In the genomic region with DNA sequence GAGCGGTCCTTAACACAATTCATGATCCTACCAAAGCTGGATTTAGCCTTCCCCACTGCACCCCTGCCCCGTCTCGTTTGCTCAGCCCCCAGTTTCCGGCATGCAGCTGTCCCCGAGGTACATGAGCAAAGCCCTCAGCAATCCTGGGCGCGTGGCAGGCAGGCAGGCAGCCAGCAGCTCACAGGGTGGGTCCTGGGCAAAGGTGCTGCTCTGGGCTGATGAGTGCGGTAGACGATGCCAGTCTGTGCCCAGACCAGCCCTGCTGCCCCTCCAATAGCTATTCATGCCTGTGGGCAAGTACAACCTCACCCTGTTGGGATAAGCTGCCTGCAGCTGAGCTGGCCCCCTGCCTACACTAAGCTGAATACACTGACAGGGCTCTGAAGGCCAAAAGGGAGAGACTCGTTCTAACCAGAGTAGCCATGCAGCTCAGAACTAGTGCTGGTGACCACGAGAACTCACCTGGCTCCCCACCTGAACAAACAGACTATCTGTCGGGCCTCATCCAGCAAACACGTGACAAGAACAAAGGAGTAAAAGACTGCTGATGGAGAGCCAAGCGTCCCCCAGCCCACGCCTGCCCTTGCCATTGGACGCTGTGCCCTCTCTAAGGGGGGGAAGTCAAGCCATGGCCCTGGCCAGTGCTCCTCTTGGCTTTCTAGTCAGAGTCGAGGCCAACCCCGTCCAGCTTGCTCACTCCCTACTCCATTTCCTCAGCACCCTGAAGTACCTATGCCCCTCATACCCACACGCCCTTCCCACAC, we compare ENCODE assay signal across 10 mouse cellular contexts. TPM values are rescaled to one million over a fixed set of nuclear protein-coding genes. Genes with fewer than 3 reads are reported as not detected.
DNase-seq lines count a peak whose midpoint lies in the region; ATAC-seq and TF ChIP-seq lines count a peak whose summit lies in the region.
"Had no signal": no experiment of that assay in that cellular context is flagged by ENCODE, and none has a peak within 500 bp of the region (broad histone marks: within the 10 kb centered on the region; RNA-seq: fewer than 3 reads in every experiment).

No protein-coding gene starts in this region.

- peak overlapping the region; percentile 39 for H3K9ac ChIP-seq in hindbrain, embryonic 13.5 days
- no peak overlapping the region for H3K9ac ChIP-seq in hindbrain, postnatal 0 days (replicated peaks; ENCODE audit: low read length)
- H3K9ac ChIP-seq in forebrain, embryonic 16.5 days (replicated peaks; ENCODE audit: low read depth, low read length) = no peak overlapping the region
- H3K9ac ChIP-seq: liver, embryonic 15.5 days had no signal

- H3K27me3 ChIP-seq in hindbrain, embryonic 13.5 days = no peaks in the 10 kb centered on the region
- no peaks in the 10 kb centered on the region for H3K27me3 ChIP-seq in hindbrain, postnatal 0 days (ENCODE audit: insufficient read depth, low read length)
- H3K27me3 ChIP-seq in forebrain, embryonic 16.5 days (replicated peaks; ENCODE audit: control insufficient read depth, insufficient read depth, low read length) = no peaks in the 10 kb centered on the region
- H3K27me3 ChIP-seq: liver, embryonic 15.5 days had no signal

- H3K27ac ChIP-seq in hindbrain, embryonic 13.5 days = no peak overlapping the region
- H3K27ac ChIP-seq in hindbrain, postnatal 0 days = no peak overlapping the region
- peak overlapping the region; percentile 78 for H3K27ac ChIP-seq in gastrocnemius, adult 2 months
- H3K27ac ChIP-seq in forebrain, embryonic 16.5 days (ENCODE audit: low read length) = no peak overlapping the region
- H3K27ac ChIP-seq: kidney, postnatal 0 days; liver, embryonic 15.5 days had no signal

- ATAC-seq in hindbrain, embryonic 13.5 days (ENCODE audit: low FRiP score) = no peak
- ATAC-seq in hindbrain, postnatal 0 days = no peak; the same call in 1 of the 2 replicates
- ATAC-seq in forebrain, embryonic 16.5 days = no peak

- no peaks in the 10 kb centered on the region for H3K9me3 ChIP-seq in hindbrain, embryonic 13.5 days
- H3K9me3 ChIP-seq in hindbrain, postnatal 0 days (ENCODE audit: low read length) = no peaks in the 10 kb centered on the region
- no peaks in the 10 kb centered on the region for H3K9me3 ChIP-seq in forebrain, embryonic 16.5 days (ENCODE audit: control insufficient read depth, low read length)
- H3K9me3 ChIP-seq: liver, embryonic 15.5 days had no signal

- H3K4me3 ChIP-seq in hindbrain, embryonic 13.5 days = no peak overlapping the region
- no peak overlapping the region for H3K4me3 ChIP-seq in hindbrain, postnatal 0 days (ENCODE audit: low read length)
- H3K4me3 ChIP-seq in gastrocnemius, adult 2 months = peak overlapping the region; percentile 43
- no peak overlapping the region for H3K4me3 ChIP-seq in forebrain, embryonic 16.5 days (replicated peaks; ENCODE audit: low read length)
- H3K4me3 ChIP-seq: liver, embryonic 15.5 days had no signal

- DNase-seq in hindbrain, postnatal 0 days (ENCODE audit: low spot score) = no peak
- peak; percentile 70 for DNase-seq in Muller cell, postnatal 12 days (ENCODE audit: inconsistent ontology term)
- peak; percentile 82 for DNase-seq in gastrocnemius, adult 2 months
- DNase-seq in kidney, postnatal 25 days = peak; percentile 58 to 85
- no peak for DNase-seq in liver
- DNase-seq in left cerebral cortex, adult 9 months (ENCODE audit: low spot score in 2 of 2) = no peak

- 0 out of 2 replicates have a peak, but pooled peaks cover 5% of the 10 kb centered on the region for H3K4me1 ChIP-seq in hindbrain, embryonic 13.5 days (replicated peaks)
- H3K4me1 ChIP-seq in hindbrain, postnatal 0 days (ENCODE audit: insufficient read depth, low read length) = no peaks in the 10 kb centered on the region
- 0 out of 2 replicates have a peak, but pooled peaks cover 2% of the 10 kb centered on the region for H3K4me1 ChIP-seq in forebrain, embryonic 16.5 days (replicated peaks; ENCODE audit: control insufficient read depth, insufficient read depth, low read length)

- intact Hi-C loops in gastrocnemius, adult 2 months (cut with DNase I) = loop anchor here (5.0 kb wide), 1 partner anchor 112 kb away; a partner anchor contains a TSS

- WGBS in hindbrain, embryonic 13.5 days = 87% methylated on average over 19 of the region's 19 CpGs
- WGBS in hindbrain, postnatal 0 days = 74% methylated on average over 19 of the region's 19 CpGs
- 86% methylated on average over 19 of the region's 19 CpGs for WGBS in forebrain, embryonic 16.5 days

- peaks cover 39% of the 10 kb centered on the region for H3K36me3 ChIP-seq in hindbrain, embryonic 13.5 days
- no peaks in the 10 kb centered on the region for H3K36me3 ChIP-seq in hindbrain, postnatal 0 days (ENCODE audit: insufficient read depth, low read length)
- no peaks in the 10 kb centered on the region for H3K36me3 ChIP-seq in forebrain, embryonic 16.5 days (ENCODE audit: control insufficient read depth, insufficient read depth)

- TF ChIP-seq CTCF in hindbrain, postnatal 0 days (IDR thresholded peaks at IDR 0.05; ENCODE audit: low read depth) = no peak
- no peak for TF ChIP-seq CTCF in gastrocnemius, adult 2 months (IDR thresholded peaks at IDR 0.05)

- no peak overlapping the region for H3K4me2 ChIP-seq in hindbrain, embryonic 13.5 days
- H3K4me2 ChIP-seq in hindbrain, postnatal 0 days (ENCODE audit: low read depth, low read length) = no peak overlapping the region
- H3K4me2 ChIP-seq in forebrain, embryonic 16.5 days (ENCODE audit: low read length) = no peak overlapping the region
- H3K4me2 ChIP-seq: liver, embryonic 15.5 days had no signal

RNA-seq across cellular contexts. Expression of a gene that starts 12.9 kb away (rescaled TPM):
- polyA plus RNA-seq in hindbrain, embryonic 13.5 days (2015; fragmentation: Nextera tagmentation; extraction: Ambion mirVana) = 28.6 and 33.8 TPM in 2 replicates
- 30.7 and 43.3 TPM in 2 replicates for total RNA-seq in hindbrain, postnatal 0 days (2014; rRNA removed)
- polyA plus RNA-seq in hindbrain, postnatal 0 days (2015; fragmentation: Nextera tagmentation; extraction: Ambion mirVana) = 19.5 and 19.9 TPM in 2 replicates
- total RNA-seq in gastrocnemius, adult 2 months (2021) = 10 to 100 TPM; 37.2 to 43.8 TPM
- 31.4 and 35.5 TPM in 2 replicates for polyA plus RNA-seq in forebrain, embryonic 16.5 days (2015; fragmentation: Nextera tagmentation; extraction: Ambion mirVana)

RNA-seq across cellular contexts. Expression of a gene that starts 16.6 kb away (rescaled TPM):
- 7.3 and 9.5 TPM in 2 replicates for polyA plus RNA-seq in hindbrain, embryonic 13.5 days (2015; fragmentation: Nextera tagmentation; extraction: Ambion mirVana)
- total RNA-seq in hindbrain, postnatal 0 days (2014; rRNA removed) = 48.2 and 54.5 TPM in 2 replicates
- 27.2 and 28.0 TPM in 2 replicates for polyA plus RNA-seq in hindbrain, postnatal 0 days (2015; fragmentation: Nextera tagmentation; extraction: Ambion mirVana)
- under 1 TPM in 1 of 2 experiments, not detected in 1; 0.14 TPM for total RNA-seq in gastrocnemius, adult 2 months (2021)
- polyA plus RNA-seq in forebrain, embryonic 16.5 days (2015; fragmentation: Nextera tagmentation; extraction: Ambion mirVana) = 9.6 and 12.6 TPM in 2 replicates
- polyA plus RNA-seq: liver, embryonic 15.5 days had no signal

RNA-seq across cellular contexts. Expression of a gene that starts 22.1 kb away (rescaled TPM):
- polyA plus RNA-seq in hindbrain, embryonic 13.5 days (2015; fragmentation: Nextera tagmentation; extraction: Ambion mirVana) = 87.5 and 90.8 TPM in 2 replicates
- 22.2 and 26.9 TPM in 2 replicates for total RNA-seq in hindbrain, postnatal 0 days (2014; rRNA removed)
- polyA plus RNA-seq in hindbrain, postnatal 0 days (2015; fragmentation: Nextera tagmentation; extraction: Ambion mirVana) = 78.7 and 85.4 TPM in 2 replicates
- total RNA-seq in gastrocnemius, adult 2 months (2021) = 10 to 100 TPM; 55.8 to 59.5 TPM
- polyA plus RNA-seq in forebrain, embryonic 16.5 days (2015; fragmentation: Nextera tagmentation; extraction: Ambion mirVana) = 88.5 and 91.6 TPM in 2 replicates

RNA-seq across cellular contexts. Expression of a gene that starts 22.1 kb away (rescaled TPM):
- 82.7 and 85.7 TPM in 2 replicates for polyA plus RNA-seq in hindbrain, embryonic 13.5 days (2015; fragmentation: Nextera tagmentation; extraction: Ambion mirVana)
- total RNA-seq in hindbrain, postnatal 0 days (2014; rRNA removed) = 45.9 and 61.1 TPM in 2 replicates
- polyA plus RNA-seq in hindbrain, postnatal 0 days (2015; fragmentation: Nextera tagmentation; extraction: Ambion mirVana) = 58.7 and 61.7 TPM in 2 replicates
- 10 to 100 TPM; 13.7 to 14.5 TPM for total RNA-seq in gastrocnemius, adult 2 months (2021)
- polyA plus RNA-seq in forebrain, embryonic 16.5 days (2015; fragmentation: Nextera tagmentation; extraction: Ambion mirVana) = 87.7 and 88.1 TPM in 2 replicates

RNA-seq across cellular contexts. Expression of a gene that starts 27.3 kb away (rescaled TPM):
- 9.5 and 11.1 TPM in 2 replicates for polyA plus RNA-seq in hindbrain, embryonic 13.5 days (2015; fragmentation: Nextera tagmentation; extraction: Ambion mirVana)
- 67.1 and 67.7 TPM in 2 replicates for total RNA-seq in hindbrain, postnatal 0 days (2014; rRNA removed)
- polyA plus RNA-seq in hindbrain, postnatal 0 days (2015; fragmentation: Nextera tagmentation; extraction: Ambion mirVana) = 20.2 and 23.9 TPM in 2 replicates
- total RNA-seq in gastrocnemius, adult 2 months (2021) = not detected
- 8.6 and 13.0 TPM in 2 replicates for polyA plus RNA-seq in forebrain, embryonic 16.5 days (2015; fragmentation: Nextera tagmentation; extraction: Ambion mirVana)
- polyA plus RNA-seq: liver, embryonic 15.5 days had no signal

Comparison
In these comparisons a context has a peak if more than half of its experiments do, and no peak if none do; other contexts are left out.
1. DNase-seq: peak in Muller cell, postnatal 12 days (single experiment), gastrocnemius, adult 2 months (single experiment) and kidney, postnatal 25 days (2 of 2); none in hindbrain, postnatal 0 days (single experiment), liver (single experiment) and left cerebral cortex, adult 9 months (0 of 2).